Mouse (Mus musculus): ENCODE measurements around the gene B430306N03Rik. TPM values are rescaled to one million over a fixed set of nuclear protein-coding genes. Genes with fewer than 3 reads are reported as not detected.

The B430306N03Rik gene
- total RNA-seq, 2 experiments from 2014 or later, result 0.12 TPM; not detected in 1

GRCm38 (mm10) chr17:48357892-48358291 lies 42.0 kb downstream of the B430306N03Rik start:
- no peak for DNase-seq
- intact Hi-C loops (cut with DNase I), result no loop called here

GRCm38 (mm10) chr17:48359616-48360015 lies 43.7 kb downstream of the B430306N03Rik start, which contains the start of gene Treml1:
TSS of gene Treml1 (plus strand) at chr17:48359916.
- DNase-seq, result no peak
- intact Hi-C loops (cut with DNase I), result no loop called here

- intact Hi-C loops (cut with DNase I), result no loop called here
These were observed 44.5 kb downstream of the B430306N03Rik start for GRCm38 (mm10) chr17:48360462-48360861.

GRCm38 (mm10) chr17:48362346-48362745 lies 46.4 kb downstream of the B430306N03Rik start:
- DNase-seq, result no peak
- intact Hi-C loops (cut with DNase I), result no loop called here

More at GRCm38 (mm10) chr17:48360462-48360861, 44.5 kb downstream of the B430306N03Rik start:
- DNase-seq, result no peak

GRCm38 (mm10) chr17:48362966-48363365 lies 47.0 kb downstream of the B430306N03Rik start:
- intact Hi-C loops (cut with DNase I), result no loop called here
- peak; percentile 79 for DNase-seq

GRCm38 (mm10) chr17:48363421-48363965 lies 47.6 kb downstream of the B430306N03Rik start:
- intact Hi-C loops (cut with DNase I), result no loop called here
- no peak for DNase-seq

- no peak for DNase-seq
- intact Hi-C loops (cut with DNase I), result no loop called here
These were observed 49.7 kb downstream of the B430306N03Rik start for GRCm38 (mm10) chr17:48365511-48366155.

GRCm38 (mm10) chr17:48366806-48367205 lies 50.9 kb downstream of the B430306N03Rik start:
- intact Hi-C loops (cut with DNase I), result no loop called here
- DNase-seq, result no peak

- no peak for DNase-seq
- intact Hi-C loops (cut with DNase I), result no loop called here
These were observed 55.7 kb downstream of the B430306N03Rik start for GRCm38 (mm10) chr17:48371621-48372020.

- no peak for DNase-seq
These were observed 57.0 kb downstream of the B430306N03Rik start for GRCm38 (mm10) chr17:48372987-48373386.

GRCm38 (mm10) chr17:48376102-48376501 lies 60.2 kb downstream of the B430306N03Rik start:
- intact Hi-C loops (cut with DNase I), result no loop called here
- no peak for DNase-seq

More at GRCm38 (mm10) chr17:48372987-48373386, 57.0 kb downstream of the B430306N03Rik start:
- intact Hi-C loops (cut with DNase I), result no loop called here

Other genes starting within 250 kb of the B430306N03Rik start
- not detected for gene 1700067P10Rik, start 226.8 kb upstream of the B430306N03Rik start, total RNA-seq (2021)
- not detected for gene 9830107B12Rik, start 169.9 kb upstream of the B430306N03Rik start, total RNA-seq (2021)
- not detected for gene A530064D06Rik, start 148.9 kb upstream of the B430306N03Rik start, total RNA-seq (2021)
- gene Trem1, start 83.4 kb upstream of the B430306N03Rik start, total RNA-seq (2021), result not detected
- gene Trem3, start 68.4 kb upstream of the B430306N03Rik start, total RNA-seq (2021), result under 1 TPM; 0.36 to 0.66 TPM
- gene Treml4, start 51.8 kb upstream of the B430306N03Rik start, total RNA-seq (2021), result under 1 TPM; 0.50 to 0.81 TPM
- under 1 TPM; 0.14 to 0.28 TPM for gene Treml2, start 16.6 kb upstream of the B430306N03Rik start, total RNA-seq (2021)
- 1 to 10 TPM; 2.7 to 3.2 TPM for gene Trem2, start 30.3 kb downstream of the B430306N03Rik start, total RNA-seq (2021)
- gene Treml1, start 43.8 kb downstream of the B430306N03Rik start, total RNA-seq (2021), result not detected
- gene Nfya, start 93.8 kb downstream of the B430306N03Rik start, total RNA-seq (2021), result 10 to 100 TPM; 60.9 to 70.9 TPM
- gene Oard1, start 93.9 kb downstream of the B430306N03Rik start, total RNA-seq (2021), result 10 to 100 TPM; 10.3 to 11.9 TPM
- gene Apobec2, start 116.8 kb downstream of the B430306N03Rik start, total RNA-seq (2021), result under 1 TPM in 1 of 2 experiments, not detected in 1; 0.58 TPM
- gene Tspo2, start 135.4 kb downstream of the B430306N03Rik start, total RNA-seq (2021), result under 1 TPM in 1 of 2 experiments, not detected in 1; 0.10 TPM
- under 1 TPM; 0.20 to 0.22 TPM for gene Unc5cl, start 138.8 kb downstream of the B430306N03Rik start, total RNA-seq (2021)